Mouse (Mus musculus) brain, embryonic 14.5 days (tissue): ENCODE data around the gene Zfp704. TPM values are rescaled to one million over a fixed set of nuclear protein-coding genes. Genes with fewer than 3 reads are reported as not detected.

Source experiments
- DNase-seq: peaks from one replicate; pipeline ENCODE4 v3.0.0-alpha.2; 2011; ENCODE audit warnings: low read depth
- CTCF ChIP-seq: fragments of 200-500 bp; IDR thresholded peaks from 2 replicates; pipeline ENCODE4 v1.5.1; 2012; ENCODE audit warnings: inconsistent platforms, mild to moderate bottlenecking, moderate library complexity, borderline replicate concordance; ENCODE audit not compliant: insufficient read depth, insufficient read length; ENCODE audit errors: extremely low read depth
- POLR2A ChIP-seq: fragments of 200-500 bp; IDR thresholded peaks from 2 replicates; pipeline ENCODE4 v1.6.1; 2012; ENCODE audit warnings: mild to moderate bottlenecking, inconsistent platforms, borderline replicate concordance; ENCODE audit not compliant: poor library complexity, insufficient read depth, insufficient read length, severe bottlenecking; ENCODE audit errors: extremely low read depth
- polyA plus RNA-seq: library from polyadenylated mRNA; depleted of rRNA; stranded (reverse); fragments of >200 nt; gene quantifications from 2 replicates; pipeline ENCODE4 v1.2.3, GENCODE M21; 2012

Zfp704 gene
- polyA plus RNA-seq, 1 experiment: 19.3 TPM

DNA sequence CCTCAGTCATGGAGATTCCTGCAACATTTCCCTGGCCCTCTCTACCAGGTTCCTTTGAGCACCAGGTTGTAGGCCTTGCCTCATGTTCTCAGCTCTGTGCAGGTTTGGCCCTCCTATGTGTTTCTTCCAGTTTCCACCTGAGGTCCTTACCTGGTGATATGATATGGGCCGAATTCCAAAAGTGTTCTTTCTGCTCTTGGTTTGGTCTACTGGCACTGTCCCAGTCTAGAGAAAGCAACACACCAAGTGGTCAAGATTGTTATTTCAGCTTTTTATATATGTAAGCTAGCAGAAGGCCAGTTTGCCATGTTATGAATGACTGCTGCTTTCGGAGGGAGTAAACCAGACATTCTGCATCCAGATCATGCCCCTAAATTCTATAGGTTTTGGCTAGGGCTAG lies 541 bp upstream of the Zfp704 start:
- TF ChIP-seq POLR2A (no peak), CTCF (no peak)
- DNase-seq: no peak

DNA sequence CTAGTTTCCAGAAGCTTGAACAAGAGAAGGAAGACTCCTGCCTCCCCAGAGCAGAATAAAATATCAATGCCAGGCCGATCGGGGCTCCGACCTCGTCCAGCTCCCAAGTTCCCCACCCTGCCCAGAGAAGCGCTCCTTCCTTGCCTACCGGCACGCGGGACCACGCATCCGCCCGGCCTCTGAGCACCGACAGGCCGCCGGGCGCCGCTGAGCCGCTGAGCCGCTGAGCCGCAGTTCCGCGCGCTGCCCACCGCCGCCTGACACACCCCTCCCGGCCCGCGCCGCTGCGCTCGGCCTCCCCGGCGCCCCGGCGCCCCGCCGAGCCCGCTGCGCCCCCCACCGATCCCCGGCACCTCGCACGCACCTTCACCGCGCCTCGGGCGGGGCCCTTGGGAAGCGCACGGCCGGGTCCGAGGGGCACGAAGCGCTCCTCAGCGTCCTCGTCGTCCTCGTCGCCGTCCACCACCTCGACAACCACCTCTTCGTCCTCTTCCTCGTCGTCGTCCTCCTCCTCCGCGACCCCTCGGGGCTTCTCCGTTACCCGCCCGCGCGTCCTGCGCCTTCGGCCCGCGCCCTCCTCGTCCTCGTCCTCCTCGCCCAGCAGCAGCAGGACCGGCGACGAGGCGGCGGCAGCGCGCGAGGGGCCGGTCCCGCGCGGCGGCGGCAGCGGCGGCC lies 842 bp downstream of the Zfp704 start:
- peak; percentile 74 for DNase-seq
- TF ChIP-seq CTCF (no peak), POLR2A (no peak)

DNA sequence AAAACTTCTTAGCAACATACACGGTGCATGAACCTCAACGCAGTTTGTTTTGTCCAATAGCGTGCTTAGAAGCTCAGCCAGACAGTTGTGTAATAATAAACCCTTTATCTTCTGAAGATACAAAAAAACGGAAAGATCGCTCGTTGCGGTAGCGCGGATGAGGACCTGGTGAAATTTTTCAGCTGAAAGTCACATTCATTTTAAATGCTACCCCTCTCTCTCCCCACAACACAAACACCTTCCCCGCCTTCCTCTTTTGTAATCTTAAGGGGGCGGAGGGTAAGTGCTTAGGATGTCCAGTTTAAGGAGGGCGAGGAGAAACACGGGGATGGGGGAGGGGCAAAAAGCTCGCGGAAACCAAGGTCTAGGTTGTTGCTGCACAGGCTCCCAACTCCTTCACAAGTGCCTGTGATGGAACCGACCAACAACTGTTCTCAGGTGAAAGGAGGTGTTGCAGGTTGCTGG lies 1.4 kb downstream of the Zfp704 start:
- peak; percentile 72 for DNase-seq
- 0 out of 2 replicates have a peak, but pooled peaks have one; percentile 0 for TF ChIP-seq CTCF
- no peak for TF ChIP-seq POLR2A

DNA sequence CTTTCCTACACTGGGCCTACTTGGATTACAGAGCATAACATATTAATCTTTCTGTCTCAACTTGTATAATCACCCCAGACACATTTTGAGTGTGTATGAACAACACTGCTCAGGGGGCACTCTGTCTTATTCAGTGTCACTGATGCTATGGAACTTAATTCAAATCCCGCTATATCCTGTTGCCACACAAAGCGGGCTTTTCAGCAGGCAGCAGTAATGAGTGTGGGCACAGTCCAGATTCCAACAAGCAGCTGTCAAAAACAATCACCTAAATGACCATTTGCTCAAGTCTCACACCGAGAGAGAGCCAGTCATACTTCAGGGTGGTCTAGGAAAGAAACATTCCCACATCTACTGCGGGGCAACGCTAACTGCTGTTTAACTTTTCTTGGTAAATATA lies 2.2 kb downstream of the Zfp704 start:
- DNase-seq: peak; percentile 71
- TF ChIP-seq CTCF: no peak
- TF ChIP-seq POLR2A: no peak

DNA sequence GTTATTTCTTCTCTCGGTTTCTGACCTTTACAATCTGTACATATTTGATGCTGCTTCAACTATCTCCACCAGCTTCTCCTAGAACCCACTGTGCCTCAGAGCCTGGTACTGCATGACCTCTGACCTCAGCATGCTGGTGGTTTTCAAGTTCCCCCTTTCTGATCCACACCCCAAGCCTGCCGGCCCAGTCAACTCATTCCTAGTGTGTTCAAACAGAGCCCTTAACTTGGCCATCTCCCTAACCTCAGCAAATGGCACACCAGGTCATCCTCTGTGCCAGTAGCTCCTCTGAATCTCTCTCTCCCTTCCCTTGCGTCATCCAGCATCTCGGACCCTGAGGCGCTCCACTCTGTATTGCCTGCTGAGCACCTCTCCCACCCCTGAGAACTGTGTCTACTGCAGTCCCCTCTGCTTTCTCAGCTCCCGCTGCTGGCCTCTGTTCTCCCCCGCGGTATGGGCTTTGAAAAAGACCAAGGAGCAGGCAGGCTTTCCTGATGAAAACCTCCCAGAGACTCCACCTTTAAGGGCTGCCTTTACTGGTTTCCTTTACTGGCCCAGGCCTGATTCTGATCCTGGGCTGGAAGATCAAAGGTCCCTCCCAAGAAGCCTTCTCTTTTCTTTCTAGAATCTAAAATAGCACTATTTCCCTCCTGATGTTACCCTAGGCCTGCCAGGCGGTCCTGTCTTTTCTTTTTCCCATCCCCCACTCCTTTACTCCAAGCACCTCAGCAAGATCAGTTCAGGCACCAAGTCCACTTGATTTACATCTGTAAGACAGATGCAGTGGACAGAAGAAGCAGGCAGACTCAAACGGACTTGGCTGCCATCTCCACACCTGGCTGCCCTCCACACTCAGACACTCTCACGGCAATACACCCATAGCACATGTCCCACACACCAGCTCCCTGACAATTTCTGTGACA lies 3.8 kb downstream of the Zfp704 start:
- TF ChIP-seq CTCF (no peak), POLR2A (no peak)
- DNase-seq: no peak

DNA sequence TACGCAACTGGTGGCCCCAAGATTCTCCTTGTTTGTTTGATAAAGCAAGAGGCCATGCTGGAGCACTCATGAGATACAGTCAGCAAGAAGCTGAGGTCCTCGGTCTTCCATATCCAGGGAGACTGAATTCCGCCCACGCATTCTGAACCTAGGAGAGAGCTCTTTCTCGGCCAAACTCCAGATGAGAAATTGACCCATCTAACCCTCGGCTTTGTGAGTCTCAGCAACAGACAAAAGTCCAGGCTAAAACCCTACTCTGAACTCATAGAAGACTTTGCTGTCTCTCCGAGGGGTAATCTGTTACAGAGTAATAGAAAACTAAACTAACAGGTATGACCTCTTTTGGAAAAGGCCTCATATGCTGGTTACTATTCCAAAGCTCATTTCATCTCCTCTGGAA lies 4.9 kb downstream of the Zfp704 start:
- DNase-seq: no peak

DNA sequence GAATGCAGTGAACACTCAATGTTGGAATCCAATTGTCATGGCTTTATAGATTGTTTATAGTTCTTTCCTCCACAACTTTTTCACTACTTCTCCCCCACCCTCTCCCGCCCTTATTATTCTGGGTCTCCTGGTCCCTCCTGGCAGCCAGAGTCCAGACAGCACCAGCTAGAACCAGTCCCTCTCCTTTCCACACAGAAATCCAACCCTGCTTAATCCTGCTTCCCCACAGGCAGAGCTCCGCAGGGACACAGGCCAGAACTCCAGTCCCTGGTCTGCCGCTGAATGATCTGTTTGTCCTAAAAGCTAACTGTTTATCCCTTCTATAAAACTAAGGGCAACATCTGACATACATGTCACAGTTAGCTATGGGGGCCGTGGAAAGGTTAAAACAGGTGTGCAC lies 6.0 kb downstream of the Zfp704 start:
- no peak for DNase-seq
- TF ChIP-seq POLR2A (no peak), CTCF (no peak)

More for the DNA sequence above, 4.9 kb downstream of the Zfp704 start:
- no peak for TF ChIP-seq POLR2A
- TF ChIP-seq CTCF: no peak

DNA sequence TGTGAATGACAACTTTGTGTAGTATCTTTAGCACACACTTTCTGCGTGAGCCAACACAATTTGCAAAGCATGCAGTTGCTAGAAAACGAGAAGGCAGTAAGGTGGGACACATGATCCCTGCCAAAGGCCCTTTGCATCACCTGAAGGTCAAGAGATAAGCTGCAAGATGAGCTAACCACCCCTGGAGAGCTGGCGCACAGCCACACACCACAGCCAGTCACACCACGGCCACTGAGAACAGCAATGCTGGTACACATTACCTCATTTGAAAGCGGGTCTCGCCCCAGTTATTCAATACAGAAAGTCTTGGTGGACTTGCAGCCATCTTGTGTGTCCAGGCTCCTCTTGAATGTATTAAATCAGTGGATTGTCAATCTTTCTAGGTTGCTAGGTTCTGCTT lies 9.3 kb downstream of the Zfp704 start:
- TF ChIP-seq CTCF: no peak
- no peak for TF ChIP-seq POLR2A
- DNase-seq: no peak

DNA sequence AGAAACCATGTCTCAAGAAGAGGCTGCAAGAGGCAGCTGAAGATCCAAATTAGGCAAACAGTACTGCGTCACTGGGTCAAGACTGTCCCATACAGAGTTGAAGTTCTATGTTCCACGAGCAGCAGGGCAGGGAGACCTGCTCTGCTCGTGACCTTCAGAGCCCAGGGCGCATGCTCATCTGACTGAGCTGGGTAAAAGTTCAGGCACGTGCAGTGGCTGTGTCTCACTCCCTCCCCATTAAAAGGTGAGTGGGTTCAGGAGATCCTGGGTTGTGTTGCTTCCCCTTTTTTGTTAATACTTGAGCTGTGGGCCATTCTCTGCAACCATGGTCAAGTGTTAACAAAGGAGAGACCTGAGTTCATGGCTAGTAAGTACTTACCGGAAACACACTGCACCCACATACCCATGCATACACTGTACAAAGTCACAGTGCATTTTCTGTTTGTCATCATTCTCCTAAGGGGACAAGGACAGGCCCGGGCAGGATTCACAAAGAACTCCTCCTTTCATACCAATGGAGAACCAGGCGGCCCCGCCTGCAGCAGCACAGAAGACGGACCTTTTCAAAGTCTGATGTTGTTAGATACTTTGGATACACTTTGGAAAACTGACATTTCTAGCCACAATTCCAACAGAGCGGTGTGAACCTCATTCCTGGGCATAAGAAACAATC lies 10.0 kb downstream of the Zfp704 start:
- no peak for DNase-seq
- TF ChIP-seq POLR2A (no peak), CTCF (no peak)

DNA sequence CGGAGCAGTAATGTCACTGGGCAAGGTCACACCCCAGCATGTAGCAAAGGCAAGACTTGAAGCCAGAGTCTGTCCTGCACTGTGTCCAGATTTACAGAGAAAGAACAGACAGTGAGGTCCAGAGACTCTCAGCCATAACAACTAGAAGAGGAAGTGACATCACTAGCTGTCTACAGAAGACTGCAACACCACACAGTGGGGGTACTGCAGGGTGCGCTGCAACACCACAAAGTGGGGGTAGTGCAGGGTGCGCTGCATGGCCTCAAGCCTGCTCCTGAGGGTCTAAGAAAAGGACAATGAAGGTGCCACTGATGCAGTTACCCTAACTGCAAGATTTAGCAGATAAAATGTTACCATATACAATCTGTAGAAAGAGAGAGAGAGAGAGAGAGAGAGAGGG lies 11.8 kb downstream of the Zfp704 start:
- TF ChIP-seq CTCF (no peak), POLR2A (no peak)
- no peak for DNase-seq

DNA sequence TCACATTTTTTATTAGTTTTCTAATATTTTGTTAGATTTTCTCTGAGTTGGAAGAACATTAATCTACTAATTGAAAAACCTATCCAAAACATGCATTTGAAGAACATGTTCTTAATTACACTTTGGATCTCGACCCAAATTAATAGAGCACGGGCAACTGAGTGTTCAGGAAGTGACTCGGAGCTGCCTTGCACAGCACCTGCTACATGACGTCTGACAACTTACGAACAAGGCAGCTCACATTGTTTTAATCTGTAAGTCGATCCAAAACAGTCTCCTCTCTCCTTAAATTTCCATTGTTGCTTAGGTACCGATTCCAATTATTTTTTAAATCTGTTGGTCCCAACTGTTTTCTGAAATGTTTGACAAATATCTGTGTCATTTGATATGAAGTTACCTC lies 15.4 kb downstream of the Zfp704 start:
- DNase-seq: no peak
- TF ChIP-seq CTCF (no peak), POLR2A (no peak)

DNA sequence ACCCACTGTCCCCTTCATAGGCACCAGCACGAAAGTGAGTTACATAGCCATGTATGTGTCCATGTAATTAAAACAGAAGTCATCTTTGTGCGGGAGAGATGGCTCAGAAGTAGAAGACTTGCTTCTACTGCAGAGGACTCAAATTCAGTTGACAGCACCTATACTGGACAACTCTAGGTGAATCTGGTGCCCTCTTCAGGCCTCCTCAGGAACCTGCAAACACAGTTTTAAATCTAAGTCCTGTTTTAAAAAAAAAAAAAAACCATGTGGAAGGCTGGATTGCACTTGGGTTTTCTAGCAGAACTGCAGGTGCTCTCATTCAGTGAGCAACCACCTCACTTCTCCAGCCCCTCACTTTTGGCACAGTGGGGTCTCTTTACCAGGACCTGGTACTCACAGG lies 16.1 kb downstream of the Zfp704 start:
- DNase-seq: peak; percentile 66
- TF ChIP-seq POLR2A (no peak), CTCF (peak; percentile 42; the same call in 1 of the 2 replicates)
